Mouse (Mus musculus) thymus, postnatal 10 days (tissue): Measurements from ENCODE around the gene 4930407I10Rik.

Experiments used
- DNase-seq, 2 experiments: peaks; one replicate each; pipeline ENCODE4 v3.0.0; 2021; ENCODE audit warnings: low spot score in 2 of 2

The 4930407I10Rik gene

GRCm38 (mm10) chr15:82058719-82059201 lies at the start of gene 4930407I10Rik:
4930407I10Rik (plus strand) TSS chr15:82059151.
- no peak for DNase-seq

- DNase-seq: no peak
Observed at GRCm38 (mm10) chr15:82011947-82012346, 47.0 kb upstream of the 4930407I10Rik start.

GRCm38 (mm10) chr15:82014745-82015391 lies 44.1 kb upstream of the 4930407I10Rik start:
- DNase-seq: no peak

GRCm38 (mm10) chr15:82015392-82016100 lies 43.4 kb upstream of the 4930407I10Rik start:
- no peak for DNase-seq

GRCm38 (mm10) chr15:82016101-82016808 lies 42.7 kb upstream of the 4930407I10Rik start:
- peak; percentile 100 for DNase-seq

- DNase-seq: no peak
Observed at GRCm38 (mm10) chr15:82016830-82017229, 42.1 kb upstream of the 4930407I10Rik start.

GRCm38 (mm10) chr15:82017461-82017860 lies 41.5 kb upstream of the 4930407I10Rik start:
- no peak for DNase-seq

- DNase-seq: no peak
Observed at GRCm38 (mm10) chr15:82019288-82019687, 39.7 kb upstream of the 4930407I10Rik start.

- DNase-seq: no peak
Observed at GRCm38 (mm10) chr15:82022535-82023088, 36.3 kb upstream of the 4930407I10Rik start.

- no peak for DNase-seq
Observed at GRCm38 (mm10) chr15:82023965-82024635, 34.9 kb upstream of the 4930407I10Rik start.

- peak in 1 of 2 experiments; percentile 61 for DNase-seq
Observed at GRCm38 (mm10) chr15:82027276-82027675, 31.7 kb upstream of the 4930407I10Rik start.

GRCm38 (mm10) chr15:82027726-82028125 lies 31.2 kb upstream of the 4930407I10Rik start:
- DNase-seq: peak; percentile 75 to 85

GRCm38 (mm10) chr15:82032386-82032785 lies 26.6 kb upstream of the 4930407I10Rik start:
- no peak for DNase-seq

- DNase-seq: no peak
Observed at GRCm38 (mm10) chr15:82033762-82034161, 25.2 kb upstream of the 4930407I10Rik start, which contains the start of gene Desi1. Desi1 (minus strand) TSS chr15:82033862.

GRCm38 (mm10) chr15:82035904-82036689 lies 22.9 kb upstream of the 4930407I10Rik start:
- peak in 1 of 2 experiments; percentile 70 for DNase-seq

- peak in 1 of 2 experiments; percentile 77 for DNase-seq
Observed at GRCm38 (mm10) chr15:82040650-82041049, 18.3 kb upstream of the 4930407I10Rik start.

GRCm38 (mm10) chr15:82044166-82044784 lies 14.7 kb upstream of the 4930407I10Rik start:
- DNase-seq: no peak

GRCm38 (mm10) chr15:82046246-82046891 lies 12.6 kb upstream of the 4930407I10Rik start:
- DNase-seq: no peak

GRCm38 (mm10) chr15:82047080-82047883 lies 11.7 kb upstream of the 4930407I10Rik start, which contains the start of gene Snu13:
Snu13 (minus strand) TSS chr15:82047598.
- peak; percentile 88 to 94 for DNase-seq
